Mouse (Mus musculus): Measurements from ENCODE around the gene Masp1.

- TF ChIP-seq CTCF (IDR thresholded peaks at IDR 0.05; ENCODE audit: extremely low read depth, insufficient read depth, low read length) (no peak), POLR2A (IDR thresholded peaks at IDR 0.05; ENCODE audit: extremely low read depth, insufficient read depth, low read length) (no peak)
These were observed 27.2 kb upstream of the Masp1 start for GRCm38 (mm10) chr16:23547783-23548182.
